19 mouse cellular contexts compared by ENCODE assay signal in the genomic region with DNA sequence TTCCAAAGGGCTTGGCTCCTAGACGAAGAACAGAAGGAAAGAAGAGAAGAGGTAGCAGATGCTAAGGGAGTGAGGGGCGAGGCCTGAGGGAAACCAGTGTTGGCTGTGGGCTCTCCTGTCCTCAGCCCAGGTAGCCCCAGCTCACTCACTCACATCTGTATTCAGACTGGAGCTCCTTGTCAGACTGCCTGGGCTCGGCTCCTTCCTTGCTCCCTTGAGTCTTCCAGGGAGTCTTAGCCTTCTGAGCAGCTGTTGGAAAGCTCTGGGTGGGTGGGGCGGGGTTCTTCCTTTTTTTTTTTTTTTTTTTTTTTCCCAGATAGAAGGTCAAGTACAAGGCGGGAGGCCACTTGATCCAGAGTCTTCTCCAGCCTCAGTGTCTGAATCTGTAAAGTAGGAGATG.
DNase-seq lines count a peak whose midpoint lies in the region; ATAC-seq and TF ChIP-seq lines count a peak whose summit lies in the region.
"Had no signal": no experiment of that assay in that cellular context is flagged by ENCODE, and none has a peak within 500 bp of the region (broad histone marks: within the 10 kb centered on the region; RNA-seq: fewer than 3 reads in every experiment).

No protein-coding gene starts in this region.

- H3K36me3 ChIP-seq in heart, embryonic 13.5 days, result no peaks in the 10 kb centered on the region
- H3K36me3 ChIP-seq in heart, embryonic 11.5 days (ENCODE audit: control insufficient read depth, insufficient read depth, low read length), result no peaks in the 10 kb centered on the region
- H3K36me3 ChIP-seq in lung, embryonic 16.5 days (ENCODE audit: control insufficient read depth, insufficient read depth, low read length), result no peaks in the 10 kb centered on the region
- H3K36me3 ChIP-seq in lung, postnatal 0 days (ENCODE audit: insufficient read depth, low read length), result no peaks in the 10 kb centered on the region
- H3K36me3 ChIP-seq in stomach, embryonic 16.5 days (ENCODE audit: control insufficient read depth, insufficient read depth, low read length), result no peaks in the 10 kb centered on the region
- no peaks in the 10 kb centered on the region for H3K36me3 ChIP-seq in midbrain, postnatal 0 days (ENCODE audit: insufficient read depth, low read length)
- H3K36me3 ChIP-seq: hindbrain, embryonic 13.5 days had no signal

- H3K27me3 ChIP-seq in heart, embryonic 13.5 days (replicated peaks), result peaks cover 55% of the 10 kb centered on the region
- H3K27me3 ChIP-seq in heart, embryonic 11.5 days (ENCODE audit: control insufficient read depth, insufficient read depth, low read length), result peaks cover 4% of the 10 kb centered on the region; the same call in 1 of the 2 replicates
- peaks cover 9% of the 10 kb centered on the region for H3K27me3 ChIP-seq in lung, embryonic 16.5 days (ENCODE audit: control insufficient read depth, insufficient read depth, low read depth, low read length)
- 0 out of 2 replicates have a peak, but pooled peaks cover 3% of the 10 kb centered on the region for H3K27me3 ChIP-seq in lung, postnatal 0 days (replicated peaks; ENCODE audit: insufficient read depth, low read length)
- H3K27me3 ChIP-seq in stomach, embryonic 16.5 days (ENCODE audit: control insufficient read depth, insufficient read depth, low read length), result no peaks in the 10 kb centered on the region
- H3K27me3 ChIP-seq in midbrain, postnatal 0 days (ENCODE audit: insufficient read depth, low read length), result peaks cover 4% of the 10 kb centered on the region; the same call in 1 of the 2 replicates

- peak overlapping the region; percentile 12; the same call in 1 of the 2 replicates for H3K9ac ChIP-seq in heart, embryonic 13.5 days
- no peak overlapping the region for H3K9ac ChIP-seq in heart, embryonic 11.5 days (ENCODE audit: low read depth, low read length)
- H3K9ac ChIP-seq in lung, embryonic 16.5 days (ENCODE audit: low read length), result 0 out of 2 replicates have a peak overlapping the region, but pooled peaks have one; percentile 22
- H3K9ac ChIP-seq in lung, postnatal 0 days (replicated peaks; ENCODE audit: low read depth), result no peak overlapping the region
- no peak overlapping the region for H3K9ac ChIP-seq in stomach, embryonic 16.5 days (ENCODE audit: low read length)
- H3K9ac ChIP-seq in midbrain, postnatal 0 days (replicated peaks; ENCODE audit: low read length, poor library complexity, severe bottlenecking), result no peak overlapping the region
- H3K9ac ChIP-seq: forebrain, embryonic 13.5 days; hindbrain, embryonic 13.5 days; liver, postnatal 0 days had no signal

- peaks cover 52% of the 10 kb centered on the region for H3K4me1 ChIP-seq in heart, embryonic 13.5 days
- H3K4me1 ChIP-seq in heart, embryonic 11.5 days (ENCODE audit: control insufficient read depth, insufficient read depth, low read length), result peaks cover 28% of the 10 kb centered on the region
- peaks cover 38% of the 10 kb centered on the region for H3K4me1 ChIP-seq in lung, embryonic 16.5 days (replicated peaks; ENCODE audit: control insufficient read depth, insufficient read depth, low read length)
- peaks cover 3% of the 10 kb centered on the region; the same call in 1 of the 2 replicates for H3K4me1 ChIP-seq in lung, postnatal 0 days (ENCODE audit: insufficient read depth, low read depth, low read length)
- H3K4me1 ChIP-seq in stomach, embryonic 16.5 days (ENCODE audit: control insufficient read depth, insufficient read depth, low read length), result peaks cover 35% of the 10 kb centered on the region
- no peaks in the 10 kb centered on the region for H3K4me1 ChIP-seq in midbrain, postnatal 0 days (ENCODE audit: insufficient read depth, low read length)

- ATAC-seq in heart, embryonic 13.5 days (ENCODE audit: extremely low read depth, insufficient number of reproducible peaks, low FRiP score, low TSS enrichment), result no peak
- no peak for ATAC-seq in heart, embryonic 11.5 days (replicated peaks; ENCODE audit: insufficient number of reproducible peaks, low FRiP score, low TSS enrichment)
- no peak for ATAC-seq in lung, embryonic 16.5 days (ENCODE audit: low read depth)
- no peak for ATAC-seq in lung, postnatal 0 days
- ATAC-seq in stomach, embryonic 16.5 days (ENCODE audit: insufficient read depth, low FRiP score), result no peak
- ATAC-seq in midbrain, postnatal 0 days (ENCODE audit: low FRiP score), result no peak
- ATAC-seq: CD4-positive, CD25-positive, alpha-beta regulatory T cell, adult 4 months; forebrain, embryonic 13.5 days; liver, postnatal 0 days had no signal

- intact Hi-C loops in gastrocnemius, postnatal 14 days (cut with DNase I; ENCODE audit: low total_unique reads), result no loop called here

- no peak for DNase-seq in lung, postnatal 0 days (ENCODE audit: low spot score)
- peak; percentile 63 for DNase-seq in gastrocnemius, postnatal 14 days
- no peak for DNase-seq in midbrain, postnatal 0 days (ENCODE audit: low spot score)
- DNase-seq in spleen, postnatal 36 days (ENCODE audit: low spot score in 2 of 2), result no peak
- DNase-seq: cerebellum, adult 9-11 months; embryo, embryonic 11 days; liver; liver, postnatal 0 days; right cerebral cortex, adult 18-20 months; thymus, postnatal 25 days had no signal

- TF ChIP-seq CTCF in lung, postnatal 0 days (IDR thresholded peaks at IDR 0.05), result no peak
- no peak for TF ChIP-seq CTCF in midbrain, postnatal 0 days (IDR thresholded peaks at IDR 0.05)

- H3K4me2 ChIP-seq in heart, embryonic 13.5 days, result no peak overlapping the region
- H3K4me2 ChIP-seq in heart, embryonic 11.5 days, result no peak overlapping the region
- no peak overlapping the region for H3K4me2 ChIP-seq in lung, embryonic 16.5 days (ENCODE audit: low read depth, low read length)
- H3K4me2 ChIP-seq in lung, postnatal 0 days (replicated peaks; ENCODE audit: low read depth, low read length), result no peak overlapping the region
- no peak overlapping the region for H3K4me2 ChIP-seq in stomach, embryonic 16.5 days (ENCODE audit: low read depth, low read length)
- H3K4me2 ChIP-seq in midbrain, postnatal 0 days (ENCODE audit: low read depth, low read length, poor library complexity, severe bottlenecking), result no peak overlapping the region
- H3K4me2 ChIP-seq: forebrain, embryonic 13.5 days; hindbrain, embryonic 13.5 days; midbrain, embryonic 11.5 days had no signal

- no peak overlapping the region for H3K27ac ChIP-seq in heart, embryonic 13.5 days (replicated peaks)
- no peak overlapping the region for H3K27ac ChIP-seq in heart, embryonic 11.5 days (ENCODE audit: low read depth, low read length)
- no peak overlapping the region for H3K27ac ChIP-seq in lung, embryonic 16.5 days (ENCODE audit: low read length)
- no peak overlapping the region for H3K27ac ChIP-seq in lung, postnatal 0 days (ENCODE audit: low read length)
- H3K27ac ChIP-seq in stomach, embryonic 16.5 days (ENCODE audit: low read length), result peak overlapping the region; percentile 10; the same call in 1 of the 2 replicates
- H3K27ac ChIP-seq in midbrain, postnatal 0 days (ENCODE audit: low read depth, low read length), result no peak overlapping the region
- H3K27ac ChIP-seq: forebrain, embryonic 13.5 days; hindbrain, embryonic 13.5 days; macrophage had no signal

- H3K4me3 ChIP-seq in heart, embryonic 13.5 days, result no peak overlapping the region
- no peak overlapping the region for H3K4me3 ChIP-seq in heart, embryonic 11.5 days (ENCODE audit: low read depth, low read length)
- H3K4me3 ChIP-seq in lung, embryonic 16.5 days (ENCODE audit: low read length), result no peak overlapping the region
- H3K4me3 ChIP-seq in lung, postnatal 0 days (ENCODE audit: low read depth, low read length), result no peak overlapping the region
- no peak overlapping the region for H3K4me3 ChIP-seq in stomach, embryonic 16.5 days (replicated peaks; ENCODE audit: low read length)
- no peak overlapping the region for H3K4me3 ChIP-seq in midbrain, postnatal 0 days (ENCODE audit: low read depth, low read length)
- H3K4me3 ChIP-seq: forebrain, embryonic 13.5 days; hindbrain, embryonic 13.5 days had no signal

- WGBS in heart, embryonic 13.5 days, result 56% methylated on average over 5 of the region's 5 CpGs
- 63% methylated on average over 5 of the region's 5 CpGs for WGBS in heart, embryonic 11.5 days (ENCODE audit: insufficient replicate concordance)
- whole genome bisulfite sequencing in lung, embryonic 16.5 days, result 69% methylated on average over 5 of the region's 5 CpGs
- 80% methylated on average over 5 of the region's 5 CpGs for WGBS in lung, postnatal 0 days
- WGBS in stomach, embryonic 16.5 days, result 71% methylated on average over 5 of the region's 5 CpGs
- 83% methylated on average over 5 of the region's 5 CpGs for WGBS in midbrain, postnatal 0 days

- H3K9me3 ChIP-seq in heart, embryonic 13.5 days, result peaks cover 10% of the 10 kb centered on the region; the same call in 1 of the 2 replicates
- 0 out of 2 replicates have a peak, but pooled peaks cover 3% of the 10 kb centered on the region for H3K9me3 ChIP-seq in heart, embryonic 11.5 days (replicated peaks; ENCODE audit: control insufficient read depth, low read length)
- H3K9me3 ChIP-seq in lung, embryonic 16.5 days (ENCODE audit: control insufficient read depth, low read length), result no peaks in the 10 kb centered on the region
- H3K9me3 ChIP-seq in lung, postnatal 0 days (ENCODE audit: low read length), result no peaks in the 10 kb centered on the region
- no peaks in the 10 kb centered on the region for H3K9me3 ChIP-seq in stomach, embryonic 16.5 days (replicated peaks; ENCODE audit: control insufficient read depth, low read length)
- H3K9me3 ChIP-seq in midbrain, postnatal 0 days (ENCODE audit: low read length), result no peaks in the 10 kb centered on the region
- H3K9me3 ChIP-seq: forebrain, embryonic 13.5 days; hindbrain, embryonic 13.5 days had no signal

- no peak for TF ChIP-seq EP300 in lung, postnatal 0 days (IDR thresholded peaks at IDR 0.05)

Comparison
In these comparisons a context has a peak if more than half of its experiments do, and no peak if none do; other contexts are left out.
1. H3K9ac ChIP-seq: peak in heart, embryonic 13.5 days (single experiment) and lung, embryonic 16.5 days (single experiment); none in heart, embryonic 11.5 days (single experiment), lung, postnatal 0 days (single experiment), stomach, embryonic 16.5 days (single experiment) and midbrain, postnatal 0 days (single experiment).